Mouse (Mus musculus): ENCODE results near the gene Napepld.
"Not testable (repeated sequence)": the region's sequence is repeated elsewhere in the genome, so short reads cannot be mapped to it uniquely, and the experiment has no call there.

The Napepld gene

GRCm38 (mm10) chr5:21706546-21706945 lies 5.3 kb upstream of the Napepld start:
- no peak for DNase-seq (ENCODE audit: low spot score in 2 of 2)

- DNase-seq (ENCODE audit: low spot score in 2 of 2): no peak
Measured at GRCm38 (mm10) chr5:21703708-21704107, 2.5 kb upstream of the Napepld start.

GRCm38 (mm10) chr5:21702873-21703475 lies 1.8 kb upstream of the Napepld start:
- DNase-seq (ENCODE audit: low spot score in 2 of 2): no peak

- DNase-seq (ENCODE audit: low spot score in 2 of 2): no peak
Measured at GRCm38 (mm10) chr5:21702009-21702364, 791 bp upstream of the Napepld start.

GRCm38 (mm10) chr5:21700934-21701333 lies 262 bp downstream of the Napepld start:
- no peak for DNase-seq (ENCODE audit: low spot score in 2 of 2)

- no peak for DNase-seq (ENCODE audit: low spot score in 2 of 2)
Measured at GRCm38 (mm10) chr5:21700272-21700821, 849 bp downstream of the Napepld start.

GRCm38 (mm10) chr5:21699555-21699954 lies 1.6 kb downstream of the Napepld start:
- not testable (repeated sequence) for DNase-seq (ENCODE audit: low spot score in 2 of 2)

GRCm38 (mm10) chr5:21694854-21695490 lies 6.2 kb downstream of the Napepld start:
- no peak for DNase-seq (ENCODE audit: low spot score in 2 of 2)

GRCm38 (mm10) chr5:21693372-21693870 lies 7.8 kb downstream of the Napepld start:
- DNase-seq (ENCODE audit: low spot score in 2 of 2): no peak

- no peak for DNase-seq (ENCODE audit: low spot score in 2 of 2)
Measured at GRCm38 (mm10) chr5:21692230-21692629, 9.0 kb downstream of the Napepld start.

GRCm38 (mm10) chr5:21687042-21687441 lies 14.2 kb downstream of the Napepld start:
- peak in 1 of 2 experiments; percentile 29 for DNase-seq (ENCODE audit: low spot score in 2 of 2)

GRCm38 (mm10) chr5:21685001-21685400 lies 16.2 kb downstream of the Napepld start:
- DNase-seq (ENCODE audit: low spot score in 2 of 2): no peak

- no peak for DNase-seq (ENCODE audit: low spot score in 2 of 2)
Measured at GRCm38 (mm10) chr5:21683811-21684210, 17.4 kb downstream of the Napepld start.

GRCm38 (mm10) chr5:21680940-21681339 lies 20.3 kb downstream of the Napepld start:
- DNase-seq (ENCODE audit: low spot score in 2 of 2): peak; percentile 40 to 56

GRCm38 (mm10) chr5:21680029-21680428 lies 21.2 kb downstream of the Napepld start:
- no peak for DNase-seq (ENCODE audit: low spot score in 2 of 2)

- DNase-seq (ENCODE audit: low spot score in 2 of 2): no peak
Measured at GRCm38 (mm10) chr5:21678363-21678762, 22.8 kb downstream of the Napepld start.

- DNase-seq (ENCODE audit: low spot score in 2 of 2): no peak
Measured at GRCm38 (mm10) chr5:21677939-21678338, 23.3 kb downstream of the Napepld start.

GRCm38 (mm10) chr5:21675494-21675893 lies 25.7 kb downstream of the Napepld start:
- DNase-seq (ENCODE audit: low spot score in 2 of 2): no peak

GRCm38 (mm10) chr5:21675019-21675418 lies 26.2 kb downstream of the Napepld start:
- no peak for DNase-seq (ENCODE audit: low spot score in 2 of 2)

GRCm38 (mm10) chr5:21673742-21674141 lies 27.5 kb downstream of the Napepld start:
- DNase-seq (ENCODE audit: low spot score in 2 of 2): no peak

GRCm38 (mm10) chr5:21672812-21673635 lies 28.2 kb downstream of the Napepld start:
- DNase-seq (ENCODE audit: low spot score in 2 of 2): no peak

GRCm38 (mm10) chr5:21669307-21669706 lies 31.9 kb downstream of the Napepld start:
- no peak for DNase-seq (ENCODE audit: low spot score in 2 of 2)
